Mouse (Mus musculus) adrenal gland, adult 10 weeks (tissue): ENCODE data around the gene Twsg1. TPM values are rescaled to one million over a fixed set of nuclear protein-coding genes. Genes with fewer than 3 reads are reported as not detected.

Experiments used
- polyA plus RNA-seq: library from polyadenylated mRNA; stranded (reverse); fragments of 350-450 nt; fragmentation: Illumina TruSeq; extraction: RNeasy Lipid Tissue Mini Kit (QIAGEN cat#74804); gene quantifications from one replicate; pipeline ENCODE4 v1.2.3, GENCODE M21; 2014; ENCODE audit warnings: low read depth, low replicate concordance

The Twsg1 gene
- 273 TPM for polyA plus RNA-seq

GRCm38 (mm10) chr17:65950622-65951404, at the start of gene Twsg1:
Gene Twsg1 (minus strand): TSS chr17:65951226.

DNA sequence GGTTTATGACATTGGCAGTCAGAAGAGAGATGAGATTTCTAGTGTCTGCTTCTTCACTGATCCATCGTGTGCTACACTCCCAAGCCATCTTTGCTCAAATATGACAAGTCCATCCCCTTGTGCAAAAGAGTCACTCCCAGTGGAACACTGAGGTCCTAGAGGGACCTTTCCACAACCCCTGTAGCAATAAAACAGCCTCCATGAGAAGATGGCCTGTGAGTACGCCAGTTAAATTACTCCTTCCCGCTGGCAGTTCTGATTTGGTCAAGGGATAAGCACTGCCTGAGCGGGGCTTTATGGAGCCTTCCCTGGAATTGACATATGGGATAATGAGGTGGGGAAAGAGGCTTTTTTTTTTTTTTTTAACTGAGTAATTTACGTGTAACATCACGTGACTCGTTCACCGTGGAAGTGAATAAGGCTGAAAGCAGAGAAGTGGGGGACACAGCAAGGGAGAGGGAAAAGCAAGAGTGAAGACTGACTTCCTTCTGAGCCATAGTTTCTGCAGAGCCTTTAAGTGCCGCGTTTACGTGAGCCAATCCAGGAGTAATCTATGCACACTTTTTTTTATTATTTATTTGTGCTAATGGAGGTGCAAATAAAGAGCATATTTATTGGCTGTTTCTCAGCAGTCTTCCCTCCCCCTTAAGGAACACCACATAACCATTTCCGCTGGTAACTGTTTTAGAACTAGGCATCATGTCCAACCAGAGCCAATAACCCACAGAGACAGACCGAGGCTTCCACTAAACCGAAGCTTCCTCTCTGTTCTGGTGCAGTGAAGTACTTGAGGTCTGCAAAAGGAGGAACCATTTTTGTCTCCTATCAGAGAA, 65.1 kb downstream of the Twsg1 start, which contains the start of gene Ralbp1:
Gene Ralbp1, minus strand, starts transcription at position 102 of the 833 bp plus-strand sequence.

Other genes starting within 250 kb of the Twsg1 start
- gene Rab31, start 178.5 kb downstream of the Twsg1 start, polyA plus RNA-seq: 86.8 TPM
- gene Ppp4r1, start 168.7 kb downstream of the Twsg1 start, polyA plus RNA-seq: 36.5 TPM
- gene Ralbp1, start 65.4 kb downstream of the Twsg1 start, polyA plus RNA-seq: 63.6 TPM
- 31.7 TPM for gene Ankrd12, start 125.9 kb upstream of the Twsg1 start, polyA plus RNA-seq
- 844 TPM for gene Ndufv2, start 150.3 kb upstream of the Twsg1 start, polyA plus RNA-seq
- gene Washc1, start 160.3 kb upstream of the Twsg1 start, polyA plus RNA-seq: 1.6 TPM
- 2.0 TPM for gene Ddx11, start 172.3 kb upstream of the Twsg1 start, polyA plus RNA-seq